Mouse (Mus musculus) left cerebral cortex, adult 18-20 months (tissue): ENCODE measurements around the gene Gjd3. TPM values are rescaled to one million over a fixed set of nuclear protein-coding genes. Genes with fewer than 3 reads are reported as not detected.
"Not testable (repeated sequence)": the region's sequence is repeated elsewhere in the genome, so short reads cannot be mapped to it uniquely, and the experiment has no call there.

Experiments used
- DNase-seq, 2 experiments: peaks; one replicate each; pipeline ENCODE4 v3.0.0; 2021 to 2022; ENCODE audit warnings: low spot score in 2 of 2, mixed read lengths in 1 of 2
- total RNA-seq, 2 experiments: library from RNA; stranded (reverse); gene quantifications; 2 replicates each; pipeline ENCODE4 v1.2.3; 2021

The Gjd3 gene
- total RNA-seq, 2 experiments from 2014 or later, result 1.8 to 2.0 TPM

GRCm38 (mm10) chr11:98935123-98935522 is 47.7 kb downstream of the Gjd3 start:
- DNase-seq, result no peak

GRCm38 (mm10) chr11:98934367-98934766 is 48.4 kb downstream of the Gjd3 start:
- DNase-seq, result no peak

DNA sequence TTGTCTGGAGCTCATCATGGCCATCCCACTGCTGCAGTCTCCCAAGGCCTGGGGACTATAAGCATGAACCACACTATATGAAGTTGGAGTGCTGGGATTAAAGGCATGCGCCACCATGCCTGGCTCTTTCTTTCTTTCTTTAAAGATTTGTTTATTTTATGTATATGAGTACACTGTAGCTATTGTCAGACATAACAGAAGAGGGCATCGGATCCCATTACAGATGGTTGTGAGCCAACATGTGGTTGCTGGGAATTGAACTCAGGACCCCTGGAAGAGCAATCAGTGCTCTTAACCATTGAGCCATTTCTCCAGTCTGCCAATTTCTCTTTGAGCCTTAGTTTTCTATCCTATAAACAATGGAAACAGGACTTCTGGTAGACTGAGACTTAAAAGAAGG is 49.0 kb downstream of the Gjd3 start:
- not testable (repeated sequence) for DNase-seq

GRCm38 (mm10) chr11:98933151-98933550 is 49.7 kb downstream of the Gjd3 start:
- peak; percentile 78 to 84 for DNase-seq

DNA sequence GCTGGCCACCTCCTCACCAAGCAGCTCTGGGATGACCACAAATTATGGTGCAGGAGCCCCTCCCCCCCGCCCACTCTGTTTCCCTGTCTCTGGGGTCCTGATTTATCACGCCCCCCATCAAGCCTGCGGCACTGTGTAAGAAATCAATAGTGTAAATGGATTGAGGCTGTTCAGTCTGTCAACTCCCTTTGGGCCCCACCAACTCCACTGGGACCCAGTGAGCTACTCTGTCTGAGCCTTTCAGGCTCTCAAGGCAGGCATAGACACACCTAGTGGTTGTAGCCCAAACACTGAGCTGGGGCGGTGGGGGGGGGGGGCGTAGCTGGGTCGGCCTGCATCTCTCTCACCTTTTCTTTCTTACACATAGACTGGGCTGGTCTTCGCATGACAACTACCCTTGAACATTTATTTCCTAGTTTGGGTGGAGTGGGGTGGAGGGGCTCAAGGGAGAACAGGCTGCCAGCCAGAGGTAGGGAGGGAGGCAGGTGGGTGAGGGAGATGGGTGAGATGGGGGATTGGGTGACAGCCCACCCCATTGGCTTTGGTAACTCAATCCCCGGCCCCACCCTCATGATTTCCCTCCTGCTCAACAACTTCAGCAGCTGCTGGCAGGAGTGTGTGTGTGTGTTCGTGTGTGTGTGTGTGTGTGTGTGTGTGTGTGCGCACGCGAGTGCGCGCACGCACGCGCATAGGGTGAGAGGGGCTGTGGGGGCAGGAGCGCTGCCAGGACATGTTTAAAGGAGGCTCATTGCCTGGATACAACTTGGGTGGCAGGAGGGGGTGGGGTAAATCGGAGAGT is 50.3 kb downstream of the Gjd3 start:
- no peak for DNase-seq

Other genes starting within 250 kb of the Gjd3 start
- 100 to 1,000 TPM; 708 to 832 TPM for gene Thra, start 242.4 kb downstream of the Gjd3 start, total RNA-seq
- gene Nr1d1, start 207.7 kb downstream of the Gjd3 start, total RNA-seq, result 100 to 1,000 TPM in 1 of 2 experiments, 10 to 100 TPM in 1; 87.2 to 122 TPM
- 100 to 1,000 TPM; 182 to 185 TPM for gene Msl1, start 187.5 kb downstream of the Gjd3 start, total RNA-seq
- gene Casc3, start 178.1 kb downstream of the Gjd3 start, total RNA-seq, result 10 to 100 TPM; 53.0 to 57.3 TPM
- gene Rapgefl1, start 146.2 kb downstream of the Gjd3 start, total RNA-seq, result 100 to 1,000 TPM; 133 to 139 TPM
- 10 to 100 TPM; 73.3 to 75.5 TPM for gene Wipf2, start 119.4 kb downstream of the Gjd3 start, total RNA-seq
- gene Cdc6, start 75.2 kb downstream of the Gjd3 start, total RNA-seq, result under 1 TPM; 0.33 to 0.45 TPM
- 10 to 100 TPM; 14.4 to 14.9 TPM for gene Rara, start 55.2 kb downstream of the Gjd3 start, total RNA-seq
- under 1 TPM; 0.40 to 0.67 TPM for gene Top2a, start 41.2 kb upstream of the Gjd3 start, total RNA-seq
- gene Igfbp4, start 58.2 kb upstream of the Gjd3 start, total RNA-seq, result 10 to 100 TPM; 64.2 to 73.2 TPM
- gene Tns4, start 106.3 kb upstream of the Gjd3 start, total RNA-seq, result under 1 TPM; 0.14 to 0.16 TPM
- under 1 TPM in 1 of 2 experiments, not detected in 1; 0.49 TPM for gene Ccr7, start 172.1 kb upstream of the Gjd3 start, total RNA-seq
- 10 to 100 TPM; 53.4 to 53.7 TPM for gene Smarce1, start 248.0 kb upstream of the Gjd3 start, total RNA-seq